Mouse (Mus musculus): ENCODE data around the gene Trim25. TPM values are rescaled to one million over a fixed set of nuclear protein-coding genes. Genes with fewer than 3 reads are reported as not detected.

The Trim25 gene
- 1 to 10 TPM; 6.0 to 6.6 TPM for total RNA-seq (2021)
- long read RNA-seq, experiment 1, full-length matches to known transcripts = 1 of 1 reads
- long read RNA-seq, experiment 1, partial matches to known transcripts = 0 of 1 reads
- long read RNA-seq, experiment 1, other reads (novel, unspliced or antisense) = 0 of 1 reads
- long read RNA-seq, experiment 2, partial matches to known transcripts = 1 of 1 reads
- long read RNA-seq, experiment 2, other reads (novel, unspliced or antisense) = 0 of 1 reads

- DNase-seq (ENCODE audit: low spot score) = peak; percentile 94
These were observed at the start of gene Trim25 for GRCm38 (mm10) chr11:88998974-88999722. Gene Trim25, plus strand, starts transcription at chr11:88999376.

- no peak for DNase-seq (ENCODE audit: low spot score)
These were observed 49.2 kb upstream of the Trim25 start for GRCm38 (mm10) chr11:88949802-88950639.

GRCm38 (mm10) chr11:88950640-88951250, 48.4 kb upstream of the Trim25 start:
- DNase-seq (ENCODE audit: low spot score) = no peak

GRCm38 (mm10) chr11:88951576-88951975, 47.6 kb upstream of the Trim25 start:
- DNase-seq (ENCODE audit: low spot score) = no peak

- no peak for DNase-seq (ENCODE audit: low spot score)
These were observed 47.1 kb upstream of the Trim25 start for GRCm38 (mm10) chr11:88952117-88952516.

GRCm38 (mm10) chr11:88953582-88953981, 45.6 kb upstream of the Trim25 start:
- no peak for DNase-seq (ENCODE audit: low spot score)

- DNase-seq (ENCODE audit: low spot score) = peak; percentile 9
These were observed 44.4 kb upstream of the Trim25 start for GRCm38 (mm10) chr11:88954803-88955202.

- DNase-seq (ENCODE audit: low spot score) = peak; percentile 98
These were observed 43.8 kb upstream of the Trim25 start, which contains the start of gene Scpep1 for GRCm38 (mm10) chr11:88955217-88955969. Gene Scpep1, minus strand, starts transcription at chr11:88955465.

GRCm38 (mm10) chr11:88958851-88959250, 40.3 kb upstream of the Trim25 start:
- no peak for DNase-seq (ENCODE audit: low spot score)

GRCm38 (mm10) chr11:88966881-88967361, 32.3 kb upstream of the Trim25 start, which contains the start of gene Elobl:
Gene Elobl, minus strand, starts transcription at chr11:88966931.
- DNase-seq (ENCODE audit: low spot score) = no peak

GRCm38 (mm10) chr11:88970202-88970732, 28.9 kb upstream of the Trim25 start, which contains the start of gene Coil:
Gene Coil, plus strand, starts transcription at chr11:88970252.
- DNase-seq (ENCODE audit: low spot score) = peak; percentile 17

- DNase-seq (ENCODE audit: low spot score) = peak; percentile 91
These were observed 25.1 kb upstream of the Trim25 start for GRCm38 (mm10) chr11:88973776-88974701.

GRCm38 (mm10) chr11:88976320-88976719, 22.9 kb upstream of the Trim25 start:
- no peak for DNase-seq (ENCODE audit: low spot score)

GRCm38 (mm10) chr11:88977188-88977587, 22.0 kb upstream of the Trim25 start:
- no peak for DNase-seq (ENCODE audit: low spot score)

- no peak for DNase-seq (ENCODE audit: low spot score)
These were observed 17.8 kb upstream of the Trim25 start for GRCm38 (mm10) chr11:88981337-88981736.

- no peak for DNase-seq (ENCODE audit: low spot score)
These were observed 12.6 kb upstream of the Trim25 start for GRCm38 (mm10) chr11:88986616-88987015.

GRCm38 (mm10) chr11:88988956-88989355, 10.2 kb upstream of the Trim25 start:
- DNase-seq (ENCODE audit: low spot score) = no peak

GRCm38 (mm10) chr11:88989530-88989929, 9.6 kb upstream of the Trim25 start:
- DNase-seq (ENCODE audit: low spot score) = no peak

- no peak for DNase-seq (ENCODE audit: low spot score)
These were observed 6.0 kb upstream of the Trim25 start for GRCm38 (mm10) chr11:88993186-88993585.
